Mouse (Mus musculus) testis, adult 2 months (tissue): Measurements from ENCODE around the gene Stard3. TPM values are rescaled to one million over a fixed set of nuclear protein-coding genes. Genes with fewer than 3 reads are reported as not detected.

Experiments
- H3K27ac ChIP-seq: fragments of 200-500 bp; 2 replicates; pipeline ENCODE4 v1.5.1; 2012; ENCODE audit warnings: low read depth, low read length; ENCODE audit not compliant: control insufficient read depth, insufficient read depth
- H3K27me3 ChIP-seq: fragments of 200-500 bp; 2 replicates; pipeline ENCODE4 v1.6.1; 2012; ENCODE audit warnings: mild to moderate bottlenecking, low read length, moderate library complexity; ENCODE audit not compliant: control insufficient read depth, insufficient read depth
- H3K36me3 ChIP-seq: fragments of 200-500 bp; 2 replicates; pipeline ENCODE4 v1.6.1; 2012; ENCODE audit warnings: mild to moderate bottlenecking, low read length; ENCODE audit not compliant: control insufficient read depth, insufficient read depth
- H3K4me1 ChIP-seq: fragments of 200-500 bp; 2 replicates; pipeline ENCODE4 v1.6.1; 2012; ENCODE audit warnings: low read length; ENCODE audit not compliant: control insufficient read depth, insufficient read depth
- H3K4me3 ChIP-seq: fragments of 200-500 bp; 2 replicates; pipeline ENCODE4 v1.5.1; 2012; ENCODE audit warnings: low read depth, mild to moderate bottlenecking, low read length, moderate library complexity, mixed read lengths; ENCODE audit not compliant: control insufficient read depth
- CTCF ChIP-seq: fragments of 200-500 bp; IDR thresholded peaks from 2 replicates; pipeline ENCODE4 v1.5.1; 2012; ENCODE audit warnings: low read depth, mild to moderate bottlenecking, inconsistent platforms, low read length, moderate library complexity; ENCODE audit not compliant: control insufficient read depth, insufficient read depth, insufficient replicate concordance
- POLR2A ChIP-seq: fragments of 200-500 bp; IDR thresholded peaks from 2 replicates; pipeline ENCODE4 v1.6.1; 2012; ENCODE audit warnings: low read depth, mild to moderate bottlenecking, inconsistent platforms, low read length, moderate library complexity; ENCODE audit not compliant: control insufficient read depth
- polyA plus RNA-seq: library from polyadenylated mRNA; depleted of rRNA; stranded (reverse); fragments of >200 nt; gene quantifications from 2 replicates; pipeline ENCODE4 v1.2.3, GENCODE M21; 2012

The Stard3 gene
- polyA plus RNA-seq, 1 experiment: 24.3 TPM

GRCm38 (mm10) chr11:98325821-98326218 is 32.3 kb upstream of the Stard3 start:
- H3K27ac ChIP-seq: no peak overlapping the region
- no peak overlapping the region for H3K4me3 ChIP-seq
- peaks cover 7% of the 10 kb centered on the region; the same call in 1 of the 2 replicates for H3K4me1 ChIP-seq
- TF ChIP-seq POLR2A: no peak
- TF ChIP-seq CTCF: no peak
- peaks cover 5% of the 10 kb centered on the region for H3K27me3 ChIP-seq
- no peaks in the 10 kb centered on the region for H3K36me3 ChIP-seq

GRCm38 (mm10) chr11:98326741-98327135 is 31.4 kb upstream of the Stard3 start:
- Histone ChIP-seq H3K27ac (no peak overlapping the region), H3K36me3 (no peaks in the 10 kb centered on the region), H3K4me1 (peaks cover 7% of the 10 kb centered on the region; the same call in 1 of the 2 replicates), H3K27me3 (peaks cover 3% of the 10 kb centered on the region; the same call in 1 of the 2 replicates), H3K4me3 (no peak overlapping the region)
- no peak for TF ChIP-seq CTCF
- no peak for TF ChIP-seq POLR2A

- Histone ChIP-seq H3K4me3 (peak overlapping the region; percentile 17), H3K4me1 (peaks cover 7% of the 10 kb centered on the region; the same call in 1 of the 2 replicates), H3K27me3 (peaks cover 3% of the 10 kb centered on the region; the same call in 1 of the 2 replicates), H3K36me3 (no peaks in the 10 kb centered on the region), H3K27ac (no peak overlapping the region)
- TF ChIP-seq POLR2A (no peak), CTCF (no peak)
Measured at GRCm38 (mm10) chr11:98327136-98328030, 30.8 kb upstream of the Stard3 start.

GRCm38 (mm10) chr11:98328031-98328370 is 30.2 kb upstream of the Stard3 start:
- Histone ChIP-seq H3K27ac (no peak overlapping the region), H3K4me3 (peak overlapping the region; percentile 17), H3K36me3 (no peaks in the 10 kb centered on the region), H3K27me3 (peaks cover 3% of the 10 kb centered on the region; the same call in 1 of the 2 replicates), H3K4me1 (peaks cover 7% of the 10 kb centered on the region; the same call in 1 of the 2 replicates)
- TF ChIP-seq POLR2A (no peak), CTCF (no peak)

- Histone ChIP-seq H3K4me3 (no peak overlapping the region; the same call in 1 of the 2 replicates), H3K36me3 (no peaks in the 10 kb centered on the region), H3K4me1 (peaks cover 11% of the 10 kb centered on the region), H3K27ac (no peak overlapping the region), H3K27me3 (peaks cover 3% of the 10 kb centered on the region; the same call in 1 of the 2 replicates)
- no peak for TF ChIP-seq POLR2A
- TF ChIP-seq CTCF: no peak
Measured at GRCm38 (mm10) chr11:98328371-98329069, 29.6 kb upstream of the Stard3 start.

GRCm38 (mm10) chr11:98329081-98329959 is 28.8 kb upstream of the Stard3 start, which contains the start of gene Neurod2:
TSS of gene Neurod2 (minus strand) at chr11:98329648.
- H3K27ac ChIP-seq: no peak within 1 kb of the TSS
- no peak within 1 kb of the TSS; the same call in 1 of the 2 replicates for H3K4me3 ChIP-seq
- H3K4me1 ChIP-seq: peaks cover 19% of the 10 kb centered on the region
- H3K36me3 ChIP-seq: no peaks in the 10 kb centered on the region
- peaks cover 3% of the 10 kb centered on the region; the same call in 1 of the 2 replicates for H3K27me3 ChIP-seq
- TF ChIP-seq POLR2A: no peak
- no peak for TF ChIP-seq CTCF
